Mouse (Mus musculus): ENCODE data around the gene Rnd3.

Gene Rnd3

DNA sequence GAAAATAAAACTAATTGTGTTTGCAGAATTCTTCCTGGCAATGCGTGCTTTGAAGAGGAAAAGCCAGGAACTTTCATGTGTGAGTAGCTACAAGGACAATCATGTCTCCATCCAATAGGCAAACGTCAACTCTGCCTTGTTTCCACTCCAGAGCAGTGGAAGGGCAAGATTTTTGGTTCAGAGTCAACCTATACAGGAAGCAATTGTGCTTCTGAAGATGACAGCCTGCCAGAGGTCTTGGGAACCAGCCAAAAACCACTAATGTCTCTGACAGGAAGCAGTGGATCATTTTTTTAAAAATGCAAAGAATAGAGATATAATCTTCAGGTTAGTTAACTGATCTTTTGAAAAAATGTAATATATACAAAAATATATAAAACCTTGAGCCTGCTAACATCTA lies 38.6 kb downstream of the Rnd3 start:
- DNase-seq, result peak; percentile 47

DNA sequence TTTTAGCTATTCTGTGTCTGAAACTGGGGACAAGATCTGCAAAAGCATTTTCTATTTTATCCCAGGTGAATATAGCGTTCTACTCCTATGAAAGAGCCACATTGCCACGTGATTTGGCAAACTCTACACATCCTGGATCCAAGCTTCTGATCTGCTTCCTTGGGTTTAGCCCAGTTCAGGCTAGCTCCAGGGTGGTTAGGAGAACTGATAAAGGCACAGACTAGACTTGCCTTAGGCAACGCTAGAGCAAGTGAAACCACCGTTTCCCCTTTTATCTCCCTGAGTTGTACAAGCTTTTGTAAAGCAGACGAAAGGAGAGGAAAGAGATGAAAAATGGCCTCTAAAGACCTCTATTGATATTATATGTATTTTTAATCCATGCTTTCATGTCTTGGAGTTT lies 40.3 kb downstream of the Rnd3 start:
- DNase-seq, result no peak

- peak; percentile 8 for DNase-seq
These were observed 47.7 kb downstream of the Rnd3 start for GRCm38 (mm10) chr2:51101187-51101586.

DNA sequence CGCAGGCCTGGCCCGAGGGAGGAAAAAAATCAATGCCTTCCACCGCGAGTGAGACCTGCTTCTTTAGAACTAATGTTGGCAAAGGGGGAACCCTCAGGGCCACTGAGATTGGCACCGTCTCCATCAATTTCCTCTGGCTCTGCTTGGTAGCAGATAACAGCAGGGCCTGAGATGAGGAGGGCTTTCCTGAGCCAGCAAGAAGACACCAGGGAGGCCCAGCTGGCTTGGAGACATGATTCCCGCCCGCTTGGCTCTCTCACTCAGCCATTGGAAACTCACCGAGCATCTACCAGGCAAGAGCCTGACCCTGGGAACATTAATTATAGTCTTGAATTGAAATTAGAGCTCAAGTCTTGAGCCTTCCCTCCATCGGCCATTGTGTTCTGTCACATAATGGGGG lies 48.9 kb downstream of the Rnd3 start:
- no peak for DNase-seq

- no peak for DNase-seq
These were observed 49.7 kb downstream of the Rnd3 start for GRCm38 (mm10) chr2:51099240-51099639.

GRCm38 (mm10) chr2:51090688-51091087 lies 58.2 kb downstream of the Rnd3 start:
- no peak for DNase-seq

GRCm38 (mm10) chr2:51090049-51090448 lies 58.9 kb downstream of the Rnd3 start:
- DNase-seq, result no peak

DNA sequence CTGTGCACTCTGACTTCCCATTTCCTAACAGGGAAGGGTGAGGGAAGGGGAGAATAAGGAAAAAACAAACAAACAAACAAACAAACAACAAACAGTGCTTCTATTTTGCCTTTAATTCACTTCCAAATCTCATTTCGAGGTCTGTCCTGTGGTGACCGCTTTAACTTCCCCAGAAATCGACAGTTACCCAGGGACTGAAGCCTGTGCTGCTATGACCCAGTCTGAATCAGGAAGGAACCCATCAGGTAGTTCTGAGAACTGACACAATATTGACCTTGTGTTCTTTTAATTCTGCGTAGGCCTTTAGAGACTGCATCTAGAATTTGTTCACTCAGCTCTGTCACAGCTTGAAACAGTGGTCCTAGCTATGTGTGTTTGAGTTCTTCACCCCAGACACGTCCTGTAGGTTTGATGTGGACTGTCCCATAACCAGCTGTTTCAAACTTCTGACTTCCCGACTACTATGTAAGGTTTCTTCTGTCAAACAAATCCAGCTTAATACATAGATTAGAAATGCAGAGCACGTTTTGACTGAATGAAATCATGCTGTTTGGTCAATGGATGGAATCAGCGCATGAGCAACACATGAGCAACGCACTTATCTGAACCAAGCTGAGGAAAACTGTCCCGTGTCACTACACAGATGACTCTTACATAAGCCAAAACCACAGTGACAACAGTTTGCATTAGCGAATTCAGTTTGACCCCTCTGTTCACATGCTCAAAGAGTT lies 59.9 kb downstream of the Rnd3 start:
- no peak for DNase-seq

GRCm38 (mm10) chr2:51088123-51088453 lies 60.8 kb downstream of the Rnd3 start:
- no peak for DNase-seq

DNA sequence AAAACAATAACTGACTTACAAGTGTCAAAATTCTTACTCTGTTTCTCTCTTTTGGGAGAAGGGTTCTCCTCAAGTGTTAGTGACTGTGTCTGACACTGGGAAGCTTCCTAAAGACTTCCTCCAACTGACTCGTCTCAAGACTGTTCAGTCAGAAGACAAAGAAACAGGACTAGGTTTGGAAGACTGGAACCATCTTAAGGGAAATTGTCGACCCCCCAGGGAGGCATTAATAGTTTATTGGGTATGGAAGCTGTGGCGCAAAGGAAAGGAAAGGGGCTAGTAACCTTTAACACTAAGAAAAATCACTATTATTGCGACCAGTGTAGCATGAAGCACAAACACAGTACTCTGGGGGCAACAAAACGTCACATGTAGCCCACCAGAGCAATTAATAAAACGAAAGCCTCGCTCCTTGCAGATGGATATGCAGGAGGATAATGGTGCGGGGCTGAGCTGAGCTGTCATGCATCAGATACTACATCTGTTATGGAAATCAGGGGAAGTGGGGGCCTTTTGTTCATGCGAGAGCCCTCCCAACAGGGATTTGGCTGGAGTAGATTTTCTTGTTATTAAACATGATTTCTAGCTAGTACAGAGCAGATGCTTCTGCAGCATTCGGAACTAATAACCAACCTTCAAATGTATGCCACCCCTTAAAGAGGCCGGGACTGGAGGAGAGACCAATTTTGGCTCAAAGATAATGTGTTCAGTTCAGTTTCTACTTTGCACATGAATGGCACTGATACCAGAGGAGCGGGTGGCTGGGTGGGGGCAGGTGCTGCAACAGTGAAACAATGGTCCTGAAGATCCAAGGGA lies 61.4 kb downstream of the Rnd3 start:
- no peak for DNase-seq

- DNase-seq, result no peak
These were observed 63.8 kb downstream of the Rnd3 start for GRCm38 (mm10) chr2:51085155-51085554.

GRCm38 (mm10) chr2:51082714-51083351 lies 66.1 kb downstream of the Rnd3 start:
- DNase-seq, result no peak
